In genomic region chr14:21991251-21991780, GRCm38 (mm10) we compare ENCODE assay signal across 8 mouse cellular contexts. TPM values are rescaled to one million over a fixed set of nuclear protein-coding genes. Genes with fewer than 3 reads are reported as not detected.
A peak's percentile ranks its signal among the peaks of the same experiment; 100 is the strongest.
DNase-seq lines count a peak whose midpoint lies in the region; ATAC-seq and TF ChIP-seq lines count a peak whose summit lies in the region.

No protein-coding gene starts in this region.

- H3K36me3 ChIP-seq in hindbrain, embryonic 12.5 days, result no peaks in the 10 kb centered on the region
- H3K36me3 ChIP-seq in limb, embryonic 15.5 days, result no peaks in the 10 kb centered on the region

- H3K9me3 ChIP-seq in hindbrain, embryonic 12.5 days (replicated peaks), result no peaks in the 10 kb centered on the region
- H3K9me3 ChIP-seq in limb, embryonic 15.5 days, result no peaks in the 10 kb centered on the region

- H3K4me2 ChIP-seq in hindbrain, embryonic 12.5 days (replicated peaks), result peak overlapping the region; percentile 76
- H3K4me2 ChIP-seq in limb, embryonic 15.5 days, result peak overlapping the region; percentile 77

- peak overlapping the region; percentile 49 for H3K4me3 ChIP-seq in embryonic fibroblast, embryonic 13.5 days (ENCODE audit: insufficient read depth, low read length)
- peak overlapping the region; percentile 83 for H3K4me3 ChIP-seq in hindbrain, embryonic 12.5 days
- H3K4me3 ChIP-seq in limb, embryonic 15.5 days, result peak overlapping the region; percentile 83

- H3K9ac ChIP-seq in hindbrain, embryonic 12.5 days, result 0 out of 2 replicates have a peak overlapping the region, but pooled peaks have one; percentile 9
- 0 out of 2 replicates have a peak overlapping the region, but pooled peaks have one; percentile 17 for H3K9ac ChIP-seq in limb, embryonic 15.5 days

- WGBS in hindbrain, embryonic 12.5 days, result 1% methylated on average over 26 of the region's 26 CpGs
- 12% methylated on average over 26 of the region's 26 CpGs for WGBS in limb, embryonic 15.5 days

- H3K27me3 ChIP-seq in hindbrain, embryonic 12.5 days, result peaks cover 38% of the 10 kb centered on the region
- H3K27me3 ChIP-seq in limb, embryonic 15.5 days, result peaks cover 22% of the 10 kb centered on the region; the same call in 1 of the 2 replicates

- DNase-seq in adrenal gland, adult 18-20 months (ENCODE audit: low spot score in 2 of 2), result peak; percentile 64 to 65
- DNase-seq in neural tube, embryonic 10.5 days (ENCODE audit: extremely low spot score, low spot score), result peak; percentile 92
- no peak for DNase-seq in right cerebral cortex, adult 2 months (ENCODE audit: low spot score in 2 of 2)
- no peak for DNase-seq in c-Kit-positive CD71-positive TER-119-positive erythroid progenitor cells, embryonic 14.5 days (ENCODE audit: low spot score)
- no peak for DNase-seq in spleen, postnatal 14 days (ENCODE audit: low spot score in 2 of 2)

- H3K4me1 ChIP-seq in embryonic fibroblast, embryonic 13.5 days (ENCODE audit: control insufficient read depth, insufficient read depth, low read length), result no peaks in the 10 kb centered on the region; the same call in 1 of the 2 replicates
- peaks cover 53% of the 10 kb centered on the region for H3K4me1 ChIP-seq in hindbrain, embryonic 12.5 days
- H3K4me1 ChIP-seq in limb, embryonic 15.5 days, result peaks cover 51% of the 10 kb centered on the region

- TF ChIP-seq CTCF in embryonic fibroblast, embryonic 13.5 days (IDR thresholded peaks at IDR 0.05; ENCODE audit: borderline replicate concordance, insufficient read depth, low read length), result no peak

- H3K27ac ChIP-seq in embryonic fibroblast, embryonic 13.5 days (ENCODE audit: insufficient read depth, low read length), result peak overlapping the region; percentile 35
- peak overlapping the region; percentile 55 for H3K27ac ChIP-seq in hindbrain, embryonic 12.5 days
- H3K27ac ChIP-seq in limb, embryonic 15.5 days, result peak overlapping the region; percentile 99

- ATAC-seq in hindbrain, embryonic 12.5 days (ENCODE audit: low FRiP score), result no peak
- ATAC-seq in limb, embryonic 15.5 days (ENCODE audit: insufficient number of reproducible peaks, low FRiP score, low TSS enrichment, low read depth), result no peak

- TF ChIP-seq POLR2A in embryonic fibroblast, embryonic 13.5 days (IDR thresholded peaks at IDR 0.05; ENCODE audit: low read depth, low read length), result peak; percentile 32; the same call in 1 of the 2 replicates

RNA-seq across cellular contexts. Expression of gene Zfp503, which starts 1.9 kb away (rescaled TPM):
- total RNA-seq in adrenal gland, adult 18-20 months (2021), result 10 to 100 TPM; 21.9 to 25.3 TPM
- 29.8 and 34.4 TPM in 2 replicates for polyA plus RNA-seq in embryonic fibroblast, embryonic 13.5 days (2011; ENCODE audit: insufficient read length, low read depth, missing spikeins)
- polyA plus RNA-seq in hindbrain, embryonic 12.5 days (2016; fragmentation: Nextera tagmentation; extraction: Ambion mirVana), result 39.0 and 45.6 TPM in 2 replicates
- 16.1 and 21.6 TPM in 2 replicates for polyA plus RNA-seq in limb, embryonic 15.5 days (2015; fragmentation: Nextera tagmentation; extraction: Ambion mirVana)

RNA-seq across cellular contexts. Expression of gene Lrmda, which starts 28.2 kb away (rescaled TPM):
- total RNA-seq in adrenal gland, adult 18-20 months (2021), result 1 to 10 TPM; 6.8 to 9.1 TPM
- polyA plus RNA-seq in embryonic fibroblast, embryonic 13.5 days (2011; ENCODE audit: insufficient read length, low read depth, missing spikeins), result 0.63 TPM in 1 of 2 replicates, not detected in the other
- polyA plus RNA-seq in hindbrain, embryonic 12.5 days (2016; fragmentation: Nextera tagmentation; extraction: Ambion mirVana), result 0.53 and 0.83 TPM in 2 replicates
- polyA plus RNA-seq in limb, embryonic 15.5 days (2015; fragmentation: Nextera tagmentation; extraction: Ambion mirVana), result 0.17 and 0.26 TPM in 2 replicates

Comparison
In these comparisons a context has a peak if more than half of its experiments do, and no peak if none do; other contexts are left out.
1. DNase-seq: peak in adrenal gland, adult 18-20 months (2 of 2) and neural tube, embryonic 10.5 days (single experiment); none in right cerebral cortex, adult 2 months (0 of 2), c-Kit-positive CD71-positive TER-119-positive erythroid progenitor cells, embryonic 14.5 days (single experiment) and spleen, postnatal 14 days (0 of 2).
2. H3K27ac ChIP-seq: peak in every context shown above with its lines; median percentile 99 in limb, embryonic 15.5 days; 55 in hindbrain, embryonic 12.5 days; 35 in embryonic fibroblast, embryonic 13.5 days.
3. Peak in every context shown above with its lines, with median percentiles within 50 percentile points of each other: H3K4me3 ChIP-seq.